Mouse (Mus musculus) forebrain, postnatal 0 days (tissue): Measurements from ENCODE around the gene Sox2. TPM values are rescaled to one million over a fixed set of nuclear protein-coding genes. Genes with fewer than 3 reads are reported as not detected.
A peak's percentile ranks its signal among the peaks of the same experiment; 100 is the strongest.

Experiments used
- ATAC-seq: fragments of 200-750 bp; cut with Nextera tagmentation; 2 replicates; pipeline ENCODE4 v1.8.0; 2017; ENCODE audit warnings: mild to moderate bottlenecking, moderate library complexity
- DNase-seq: peaks from one replicate; pipeline ENCODE4 v3.0.0-alpha.2; 2015
- H3K27ac ChIP-seq: fragments of 300-500 bp; sonication (generic); 2 replicates; pipeline ENCODE4 v1.5.1; 2014; ENCODE audit warnings: low read depth, mild to moderate bottlenecking, antibody characterized with exemption, low read length, moderate library complexity, mixed read lengths
- H3K27me3 ChIP-seq: fragments of 300-500 bp; sonication (generic); 2 replicates; pipeline ENCODE4 v1.6.1; 2014; ENCODE audit warnings: mild to moderate bottlenecking, low read length, mixed read lengths; ENCODE audit not compliant: insufficient read depth
- H3K36me3 ChIP-seq: fragments of 300-500 bp; sonication (generic); 2 replicates; pipeline ENCODE4 v1.6.1; 2014; ENCODE audit warnings: mild to moderate bottlenecking, moderate library complexity; ENCODE audit not compliant: insufficient read depth
- H3K4me1 ChIP-seq: fragments of 300-500 bp; sonication (generic); 2 replicates; pipeline ENCODE4 v1.6.1; 2014; ENCODE audit warnings: antibody characterized with exemption; ENCODE audit not compliant: insufficient read depth
- H3K4me2 ChIP-seq: fragments of 300-500 bp; sonication (generic); 2 replicates; pipeline ENCODE4 v1.6.1; 2014; ENCODE audit warnings: low read depth, mild to moderate bottlenecking, moderate library complexity
- H3K4me3 ChIP-seq: fragments of 300-500 bp; sonication (generic); 2 replicates; pipeline ENCODE4 v1.5.1; 2014; ENCODE audit warnings: low read depth, low read length, mixed read lengths
- H3K9ac ChIP-seq: fragments of 300-500 bp; sonication (generic); 2 replicates; pipeline ENCODE4 v1.6.1; 2014; ENCODE audit warnings: mild to moderate bottlenecking
- H3K9me3 ChIP-seq: fragments of 300-500 bp; sonication (generic); 2 replicates; pipeline ENCODE4 v1.6.1; 2016; ENCODE audit warnings: low read length
- CTCF ChIP-seq: sonication (generic); IDR thresholded peaks from 2 replicates; pipeline ENCODE4 v1.5.1; 2016; ENCODE audit warnings: antibody characterized with exemption, control low read depth, low read depth
- WGBS: fragments of 180-500 bp; shearing (Covaris S2); extraction: QIAGEN DNeasy Blood & Tissue Kit; methylation state at CpG from one replicate; pipeline ENCODE4 v1.1.7; 2014; 5-methylcytosine and 5-hydroxymethylcytosine counted together
- polyA plus RNA-seq: library from polyadenylated mRNA; unstranded; fragments of >200 nt; fragmentation: Nextera tagmentation; extraction: Ambion mirVana; gene quantifications from 2 replicates; pipeline ENCODE4 v1.2.1, GENCODE M21; 2015
- total RNA-seq: library from RNA; depleted of rRNA; stranded (reverse); fragments of >200 nt; gene quantifications from 2 replicates; pipeline ENCODE4 v1.2.3, GENCODE M21; 2014

Gene Sox2
- total and polyA plus RNA-seq, 2 experiments from 2014 or later = 31.0 to 120 TPM

- no peaks in the 10 kb centered on the region for H3K4me1 ChIP-seq
- no peaks in the 10 kb centered on the region for H3K27me3 ChIP-seq
- no peaks in the 10 kb centered on the region for H3K36me3 ChIP-seq
- H3K9me3 ChIP-seq = no peaks in the 10 kb centered on the region
- DNase-seq (peak; percentile 67), ATAC-seq (peak; percentile 5)
- WGBS = 2% methylated on average over 67 of the region's 67 CpGs
- H3K4me2 ChIP-seq = peak overlapping the region; percentile 69
- peak overlapping the region; percentile 90 for H3K27ac ChIP-seq
- H3K4me3 ChIP-seq = peak overlapping the region; percentile 50
- H3K9ac ChIP-seq = peak overlapping the region; percentile 61
- TF ChIP-seq CTCF = no peak
Observed at GRCm38 (mm10) chr3:34650621-34651361, 586 bp downstream of the Sox2 start.

- H3K9me3 ChIP-seq = no peaks in the 10 kb centered on the region
- H3K27ac ChIP-seq = peak overlapping the region; percentile 90
- peak overlapping the region; percentile 61 for H3K9ac ChIP-seq
- ATAC-seq (no peak), DNase-seq (peak; percentile 62)
- no peak for TF ChIP-seq CTCF
- 3% methylated on average over 26 of the region's 26 CpGs for WGBS
- H3K4me2 ChIP-seq = peak overlapping the region; percentile 69
- no peaks in the 10 kb centered on the region for H3K4me1 ChIP-seq
- H3K27me3 ChIP-seq = no peaks in the 10 kb centered on the region
- H3K36me3 ChIP-seq = no peaks in the 10 kb centered on the region
- H3K4me3 ChIP-seq = peak overlapping the region; percentile 50
Observed at GRCm38 (mm10) chr3:34651486-34652170, 1.4 kb downstream of the Sox2 start.

GRCm38 (mm10) chr3:34652616-34653015, 2.4 kb downstream of the Sox2 start:
- peak; percentile 78 for DNase-seq
- TF ChIP-seq CTCF = no peak

GRCm38 (mm10) chr3:34653235-34653976, 3.2 kb downstream of the Sox2 start:
- WGBS = 5% methylated on average over 26 of the region's 26 CpGs
- no peak for TF ChIP-seq CTCF
- peak; percentile 72 for DNase-seq
- Histone ChIP-seq H3K9me3 (no peaks in the 10 kb centered on the region), H3K36me3 (no peaks in the 10 kb centered on the region), H3K4me1 (no peaks in the 10 kb centered on the region), H3K4me2 (peak overlapping the region; percentile 50), H3K9ac (peak overlapping the region; percentile 62), H3K4me3 (peak overlapping the region; percentile 50), H3K27ac (peak overlapping the region; percentile 82), H3K27me3 (0 out of 2 replicates have a peak, but pooled peaks cover 4% of the 10 kb centered on the region)
- ATAC-seq = no peak

More at GRCm38 (mm10) chr3:34652616-34653015, 2.4 kb downstream of the Sox2 start:
- WGBS = 4% methylated on average over 14 of the region's 14 CpGs
- H3K4me3 ChIP-seq = peak overlapping the region; percentile 50
- peak overlapping the region; percentile 62 for H3K9ac ChIP-seq
- H3K9me3 ChIP-seq = no peaks in the 10 kb centered on the region
- ATAC-seq = no peak
- H3K4me1 ChIP-seq = no peaks in the 10 kb centered on the region
- no peaks in the 10 kb centered on the region for H3K36me3 ChIP-seq
- H3K27me3 ChIP-seq = 0 out of 2 replicates have a peak, but pooled peaks cover 4% of the 10 kb centered on the region
- peak overlapping the region; percentile 50 for H3K4me2 ChIP-seq
- peak overlapping the region; percentile 82 for H3K27ac ChIP-seq

GRCm38 (mm10) chr3:34653977-34654500, 3.8 kb downstream of the Sox2 start:
- Histone ChIP-seq H3K9ac (peak overlapping the region; percentile 62), H3K4me3 (peak overlapping the region; percentile 50), H3K9me3 (no peaks in the 10 kb centered on the region), H3K4me2 (peak overlapping the region; percentile 50), H3K4me1 (no peaks in the 10 kb centered on the region), H3K36me3 (no peaks in the 10 kb centered on the region), H3K27me3 (0 out of 2 replicates have a peak, but pooled peaks cover 4% of the 10 kb centered on the region), H3K27ac (peak overlapping the region; percentile 82)
- ATAC-seq (no peak), DNase-seq (peak; percentile 41)
- TF ChIP-seq CTCF = no peak
- 7% methylated on average over 9 of the region's 9 CpGs for WGBS

- DNase-seq (peak; percentile 60), ATAC-seq (no peak)
- Histone ChIP-seq H3K9ac (peak overlapping the region; percentile 62), H3K4me1 (no peaks in the 10 kb centered on the region), H3K27me3 (0 out of 2 replicates have a peak, but pooled peaks cover 4% of the 10 kb centered on the region), H3K9me3 (no peaks in the 10 kb centered on the region), H3K27ac (peak overlapping the region; percentile 82), H3K36me3 (no peaks in the 10 kb centered on the region), H3K4me2 (peak overlapping the region; percentile 50), H3K4me3 (peak overlapping the region; percentile 50)
- TF ChIP-seq CTCF = no peak
- WGBS = 21% methylated on average over 6 of the region's 6 CpGs
Observed at GRCm38 (mm10) chr3:34654781-34655180, 4.6 kb downstream of the Sox2 start.
